Mouse (Mus musculus) heart, embryonic 15.5 days (tissue): ENCODE measurements around the gene Mmp14. TPM values are rescaled to one million over a fixed set of nuclear protein-coding genes. Genes with fewer than 3 reads are reported as not detected.

Experiments
- ATAC-seq: fragments of 200-750 bp; cut with Nextera tagmentation; replicated peaks from 2 replicates; pipeline ENCODE4 v1.8.0; 2017; ENCODE audit warnings: low read depth, moderate TSS enrichment; ENCODE audit not compliant: insufficient number of reproducible peaks, insufficient read depth, low FRiP score
- H3K27ac ChIP-seq: fragments of 300-500 bp; sonication (generic); 2 replicates; pipeline ENCODE4 v1.5.1; 2015; ENCODE audit warnings: mild to moderate bottlenecking, inconsistent platforms
- H3K27me3 ChIP-seq: fragments of 300-500 bp; sonication (generic); 2 replicates; pipeline ENCODE4 v1.6.1; 2015; ENCODE audit warnings: inconsistent platforms
- H3K36me3 ChIP-seq: fragments of 300-500 bp; sonication (generic); 2 replicates; pipeline ENCODE4 v1.6.1; 2015; ENCODE audit warnings: mild to moderate bottlenecking, inconsistent platforms
- H3K4me1 ChIP-seq: fragments of 300-500 bp; sonication (generic); replicated peaks from 2 replicates; pipeline ENCODE4 v1.6.1; 2015; ENCODE audit warnings: inconsistent platforms
- H3K4me2 ChIP-seq: fragments of 300-500 bp; sonication (generic); 2 replicates; pipeline ENCODE4 v1.6.1; 2015; ENCODE audit warnings: inconsistent platforms, mild to moderate bottlenecking, moderate library complexity
- H3K4me3 ChIP-seq: fragments of 300-500 bp; sonication (generic); 2 replicates; pipeline ENCODE4 v1.5.1; 2015; ENCODE audit warnings: mild to moderate bottlenecking, inconsistent platforms
- H3K9ac ChIP-seq: fragments of 300-500 bp; sonication (generic); 2 replicates; pipeline ENCODE4 v1.6.1; 2015; ENCODE audit warnings: mild to moderate bottlenecking, inconsistent platforms
- H3K9me3 ChIP-seq: fragments of 300-500 bp; sonication (generic); replicated peaks from 2 replicates; pipeline ENCODE4 v1.6.1; 2016; ENCODE audit warnings: inconsistent platforms
- WGBS: fragments of 180-500 bp; shearing (Covaris S2); methylation state at CpG from one replicate; pipeline ENCODE4 v1.1.7; 2015; ENCODE audit warnings: mixed read lengths; 5-methylcytosine and 5-hydroxymethylcytosine counted together
- polyA plus RNA-seq: library from polyadenylated mRNA; unstranded; fragments of >200 nt; fragmentation: Nextera tagmentation; extraction: Ambion mirVana; gene quantifications from 2 replicates; pipeline ENCODE4 v1.2.1, GENCODE M21; 2015

Gene Mmp14
- polyA plus RNA-seq, 1 experiment from 2014 or later, result 91.2 TPM

DNA sequence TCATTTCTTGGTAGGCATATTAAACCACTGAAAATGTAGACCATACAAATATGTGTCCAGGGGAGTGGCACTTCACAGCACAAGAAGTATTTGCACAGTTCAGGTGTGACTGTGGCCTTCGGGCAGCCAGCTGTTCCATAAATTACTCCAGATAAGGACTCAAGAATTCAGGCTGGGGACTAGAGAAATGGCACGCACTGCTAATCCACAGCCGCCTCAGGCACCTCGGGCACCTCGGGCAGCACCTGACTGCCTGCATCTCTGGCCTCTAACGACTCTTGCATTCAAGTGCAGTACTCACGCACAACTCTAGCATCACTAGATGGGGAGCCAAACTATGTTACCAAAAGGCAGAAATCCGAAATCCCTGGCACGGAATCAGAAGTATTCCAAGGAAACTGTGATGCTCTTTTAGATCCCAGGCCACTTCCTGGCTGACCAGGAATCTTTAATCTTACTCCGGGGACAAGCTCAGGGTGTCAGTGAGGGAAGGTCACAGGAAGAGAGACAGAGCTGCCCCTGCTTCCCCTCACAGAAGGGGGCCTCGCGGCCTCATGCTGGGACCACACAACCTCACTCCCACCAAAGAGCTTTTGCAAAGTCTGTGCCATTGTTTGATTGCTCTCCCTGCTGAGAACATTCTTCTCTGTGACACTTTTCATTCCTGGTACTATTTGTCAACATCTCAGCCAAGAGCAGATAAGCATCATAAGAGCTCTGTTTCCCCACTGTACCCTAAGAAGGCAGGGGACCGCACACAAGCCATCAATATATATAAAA lies 16.0 kb upstream of the Mmp14 start:
- WGBS, result 28% methylated on average over 13 of the region's 13 CpGs
- no peaks in the 10 kb centered on the region for H3K27me3 ChIP-seq
- H3K9me3 ChIP-seq, result no peaks in the 10 kb centered on the region
- no peak overlapping the region for H3K9ac ChIP-seq
- H3K4me1 ChIP-seq, result peaks cover 38% of the 10 kb centered on the region
- ATAC-seq, result no peak
- no peak overlapping the region for H3K4me2 ChIP-seq
- H3K36me3 ChIP-seq, result no peaks in the 10 kb centered on the region
- H3K27ac ChIP-seq, result 0 out of 2 replicates have a peak overlapping the region, but pooled peaks have one; percentile 32
- no peak overlapping the region for H3K4me3 ChIP-seq

DNA sequence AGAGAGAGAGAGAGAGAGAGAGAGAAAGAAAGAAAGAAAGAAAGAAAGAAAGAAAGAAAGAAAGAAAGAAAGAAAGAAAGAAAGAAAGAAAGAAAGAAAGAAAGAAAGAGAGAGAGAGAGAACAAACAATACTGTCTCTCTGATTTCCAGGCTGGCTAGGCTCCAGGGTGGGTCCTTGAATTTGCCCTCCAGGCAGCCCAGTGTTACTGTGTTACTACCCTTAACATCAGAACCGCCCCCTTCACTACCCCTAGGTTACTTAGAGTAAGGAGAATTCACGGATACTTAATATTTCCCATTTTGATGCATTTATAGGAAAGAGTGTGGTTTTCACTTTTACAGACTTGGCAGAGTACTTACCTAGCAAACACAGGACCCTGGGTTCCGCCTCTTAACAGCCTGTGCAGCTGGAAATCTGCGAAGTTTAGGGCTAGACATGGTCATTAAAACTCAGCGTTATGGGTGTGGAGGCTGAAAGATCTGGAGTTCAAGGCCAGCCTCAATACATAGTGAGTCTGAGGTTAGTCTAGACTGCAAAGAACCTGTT lies 15.1 kb upstream of the Mmp14 start:
- Histone ChIP-seq H3K27ac (no peak overlapping the region), H3K9me3 (no peaks in the 10 kb centered on the region), H3K4me1 (peaks cover 37% of the 10 kb centered on the region), H3K36me3 (no peaks in the 10 kb centered on the region), H3K9ac (no peak overlapping the region), H3K4me3 (no peak overlapping the region), H3K4me2 (no peak overlapping the region), H3K27me3 (no peaks in the 10 kb centered on the region)
- ATAC-seq, result no peak
- 68% methylated on average over 5 of the region's 5 CpGs for WGBS

DNA sequence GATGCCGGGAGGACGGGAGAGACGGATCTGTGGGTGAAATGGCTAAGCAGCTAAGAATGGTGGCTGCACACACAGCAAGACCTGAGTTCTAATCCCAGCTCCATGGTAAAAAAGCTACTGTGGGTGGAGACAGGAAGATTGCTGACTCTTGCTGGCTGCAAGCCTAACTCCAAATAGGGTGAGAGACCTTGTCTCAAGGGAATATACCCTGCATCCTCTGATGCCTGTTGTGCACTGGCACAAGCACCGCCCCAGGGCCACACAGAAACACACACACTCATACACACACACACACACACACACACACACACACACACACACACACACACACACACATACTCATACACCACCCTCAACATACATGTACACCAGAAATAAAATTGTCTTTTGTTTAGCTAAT lies 14.6 kb upstream of the Mmp14 start:
- no peak overlapping the region; the same call in 1 of the 2 replicates for H3K4me3 ChIP-seq
- WGBS, result 79% methylated on average over 4 of the region's 4 CpGs
- no peak overlapping the region for H3K27ac ChIP-seq
- no peak overlapping the region for H3K9ac ChIP-seq
- no peaks in the 10 kb centered on the region for H3K9me3 ChIP-seq
- H3K4me1 ChIP-seq, result peaks cover 37% of the 10 kb centered on the region
- H3K4me2 ChIP-seq, result no peak overlapping the region
- ATAC-seq, result no peak
- no peaks in the 10 kb centered on the region for H3K27me3 ChIP-seq
- H3K36me3 ChIP-seq, result no peaks in the 10 kb centered on the region

DNA sequence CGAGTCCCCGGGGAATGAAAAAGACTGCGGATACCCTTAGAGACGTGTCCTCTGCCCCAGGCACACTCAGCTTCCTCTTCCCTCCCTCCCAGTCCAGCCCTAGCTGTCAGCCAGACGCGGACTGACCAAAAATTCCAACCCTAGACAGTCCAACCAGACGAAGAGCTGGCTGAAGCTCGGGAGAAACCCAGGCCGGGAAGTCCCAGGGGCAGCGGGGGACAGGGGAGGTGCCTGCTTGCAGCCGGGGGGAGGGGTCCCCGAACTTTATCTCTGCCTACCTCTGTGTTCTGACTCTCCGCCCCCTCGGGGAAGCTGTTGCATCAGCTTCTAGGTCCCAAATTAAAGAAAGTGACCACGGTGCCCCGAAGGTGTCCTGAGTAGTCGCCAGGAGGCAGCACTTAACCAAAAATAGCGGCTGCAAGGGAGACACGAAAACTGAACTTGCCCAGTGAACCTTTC lies 13.8 kb upstream of the Mmp14 start, which contains the start of gene Slc7a7:
Gene Slc7a7 (minus strand): TSS at position 158 of the 459 bp plus-strand sequence.
- no peak within 1 kb of the TSS for H3K9ac ChIP-seq
- peaks cover 37% of the 10 kb centered on the region for H3K4me1 ChIP-seq
- H3K27me3 ChIP-seq, result no peaks in the 10 kb centered on the region
- peak within 1 kb of the TSS; percentile 29 for H3K4me3 ChIP-seq
- peak within 1 kb of the TSS; percentile 55 for H3K4me2 ChIP-seq
- WGBS, result 5% methylated on average over 19 of the region's 19 CpGs
- H3K27ac ChIP-seq, result peak within 1 kb of the TSS; percentile 3; the same call in 1 of the 2 replicates
- peak; percentile 54; the same call in 1 of the 2 replicates for ATAC-seq
- no peaks in the 10 kb centered on the region for H3K36me3 ChIP-seq
- no peaks in the 10 kb centered on the region for H3K9me3 ChIP-seq

DNA sequence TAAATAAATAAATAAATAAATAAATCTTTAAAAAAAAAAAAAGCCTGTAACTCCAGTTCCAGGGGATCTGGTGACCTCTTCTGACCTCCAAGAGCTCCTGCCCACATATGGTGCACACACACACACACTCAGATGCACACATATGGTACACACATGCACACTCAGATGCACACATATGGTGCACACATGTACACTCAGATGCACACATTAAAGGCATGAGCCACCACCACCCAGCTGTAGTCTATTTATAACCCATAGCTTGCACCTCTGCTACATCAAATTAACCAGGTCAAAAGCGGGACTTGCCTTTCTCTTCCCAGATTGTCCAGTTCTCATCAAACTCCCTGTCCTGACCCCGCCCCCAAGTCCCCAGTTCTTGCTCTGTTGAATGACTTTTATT lies 10.4 kb upstream of the Mmp14 start:
- Histone ChIP-seq H3K9ac (no peak overlapping the region), H3K4me3 (no peak overlapping the region), H3K4me2 (no peak overlapping the region), H3K27me3 (no peaks in the 10 kb centered on the region), H3K9me3 (no peaks in the 10 kb centered on the region), H3K27ac (no peak overlapping the region), H3K36me3 (no peaks in the 10 kb centered on the region), H3K4me1 (peaks cover 17% of the 10 kb centered on the region)
- WGBS, result 76% methylated on average over 2 of the region's 2 CpGs
- ATAC-seq, result no peak

DNA sequence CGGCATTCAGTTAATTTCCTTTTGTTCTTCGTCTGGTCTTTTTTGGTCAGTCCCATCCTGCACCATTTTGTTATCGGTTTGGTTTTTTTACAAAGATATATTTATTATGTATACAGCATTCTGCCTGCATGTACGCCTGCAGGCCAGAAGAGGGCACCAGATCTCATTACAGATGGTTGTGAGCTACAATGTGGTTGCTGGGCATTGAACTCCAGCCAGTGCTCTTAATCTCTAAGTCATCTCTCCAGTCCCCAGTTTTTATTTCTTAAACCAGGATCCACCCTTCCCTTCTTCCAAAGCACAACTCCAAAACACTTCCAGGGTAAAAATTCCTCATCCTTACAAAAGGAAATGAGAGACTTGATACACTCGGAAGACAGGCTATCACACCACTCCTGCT lies 8.0 kb upstream of the Mmp14 start:
- Histone ChIP-seq H3K27me3 (no peaks in the 10 kb centered on the region), H3K4me3 (no peak overlapping the region), H3K9ac (no peak overlapping the region), H3K36me3 (no peaks in the 10 kb centered on the region), H3K27ac (no peak overlapping the region), H3K4me2 (no peak overlapping the region), H3K9me3 (no peaks in the 10 kb centered on the region), H3K4me1 (peaks cover 22% of the 10 kb centered on the region)
- 64% methylated on average over 5 of the region's 5 CpGs for WGBS
- no peak for ATAC-seq

DNA sequence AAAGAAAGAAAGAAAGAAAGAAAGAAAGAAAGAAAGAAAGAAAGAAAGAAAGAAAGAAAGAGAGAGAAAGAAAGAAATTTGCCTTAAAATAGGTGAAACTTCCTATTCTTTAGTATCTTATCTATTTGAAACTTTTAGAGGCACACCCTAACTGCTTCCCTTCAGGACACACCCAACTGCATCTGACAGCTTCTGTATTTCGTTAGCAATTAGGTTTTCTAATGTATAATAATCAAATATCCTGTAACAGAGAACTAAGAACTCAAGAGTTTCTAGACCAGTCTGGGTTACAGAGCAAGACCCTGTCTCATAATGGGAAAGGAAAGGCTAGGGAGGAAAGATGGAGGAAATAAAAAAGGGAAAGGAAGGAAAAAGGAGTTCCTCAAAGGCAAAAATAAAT lies 6.8 kb upstream of the Mmp14 start:
- 73% methylated on average over 1 of the region's 1 CpGs for WGBS
- Histone ChIP-seq H3K9ac (no peak overlapping the region), H3K36me3 (0 out of 2 replicates have a peak, but pooled peaks cover 4% of the 10 kb centered on the region), H3K27me3 (no peaks in the 10 kb centered on the region), H3K4me2 (no peak overlapping the region), H3K9me3 (no peaks in the 10 kb centered on the region), H3K27ac (no peak overlapping the region), H3K4me1 (peaks cover 32% of the 10 kb centered on the region), H3K4me3 (no peak overlapping the region)
- ATAC-seq, result no peak

DNA sequence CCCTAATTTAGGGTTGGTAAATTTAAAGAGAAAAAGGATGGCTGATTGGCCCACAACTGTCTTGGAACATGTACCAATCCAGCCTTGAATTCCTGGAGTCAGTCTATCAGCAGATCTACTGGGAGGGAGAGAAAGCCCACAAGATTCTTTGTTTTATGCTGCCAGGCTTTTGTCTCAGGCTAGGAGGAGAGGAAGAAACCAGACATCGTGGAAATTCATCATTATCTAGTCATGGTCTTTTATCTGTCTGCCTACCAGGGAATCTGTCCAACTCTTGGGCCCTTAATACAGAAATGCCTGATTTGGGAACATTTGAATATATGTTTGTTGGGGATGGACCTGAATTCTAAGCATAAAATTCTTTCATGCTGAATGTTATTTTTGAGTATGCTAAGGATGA lies 5.9 kb upstream of the Mmp14 start:
- H3K27me3 ChIP-seq, result no peaks in the 10 kb centered on the region
- WGBS, result 46% methylated on average over 1 of the region's 1 CpGs
- no peaks in the 10 kb centered on the region for H3K9me3 ChIP-seq
- H3K4me1 ChIP-seq, result peaks cover 41% of the 10 kb centered on the region
- H3K4me3 ChIP-seq, result no peak overlapping the region
- no peak overlapping the region for H3K9ac ChIP-seq
- 0 out of 2 replicates have a peak, but pooled peaks cover 4% of the 10 kb centered on the region for H3K36me3 ChIP-seq
- no peak for ATAC-seq
- 0 out of 2 replicates have a peak overlapping the region, but pooled peaks have one; percentile 73 for H3K4me2 ChIP-seq
- no peak overlapping the region for H3K27ac ChIP-seq

DNA sequence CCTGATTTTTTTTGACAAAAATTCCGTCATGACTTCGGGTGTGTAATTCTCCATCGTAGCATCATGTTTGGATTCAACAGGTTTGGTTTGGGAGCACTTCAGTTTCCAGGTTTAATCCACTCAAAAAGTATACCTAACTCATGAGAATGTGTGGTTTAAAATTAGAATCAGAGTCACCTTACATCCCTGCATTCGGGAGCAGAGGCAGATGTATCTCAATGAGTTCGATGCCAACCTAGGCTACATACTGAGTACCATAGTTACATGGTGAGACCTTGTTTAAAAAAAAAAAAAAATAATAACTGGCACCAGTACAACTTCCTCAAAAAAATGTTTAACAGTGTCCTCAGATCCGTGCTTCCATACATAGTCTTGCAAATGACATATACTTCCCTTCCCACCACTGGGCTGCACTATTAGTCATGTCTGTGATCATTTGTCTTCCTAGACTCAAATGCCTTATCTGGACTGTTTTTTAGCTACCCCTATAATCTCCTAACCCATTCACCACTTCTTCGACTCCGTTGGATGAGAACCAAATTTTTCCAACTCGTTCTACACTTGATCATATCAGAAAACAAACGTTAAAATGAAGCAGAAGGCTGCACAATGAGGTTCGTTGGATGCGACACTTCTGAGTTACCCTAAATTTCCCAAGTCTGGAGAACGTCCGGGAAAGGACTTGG lies 5.3 kb upstream of the Mmp14 start:
- 32% methylated on average over 14 of the region's 14 CpGs for WGBS
- H3K27ac ChIP-seq, result peak overlapping the region; percentile 88

DNA sequence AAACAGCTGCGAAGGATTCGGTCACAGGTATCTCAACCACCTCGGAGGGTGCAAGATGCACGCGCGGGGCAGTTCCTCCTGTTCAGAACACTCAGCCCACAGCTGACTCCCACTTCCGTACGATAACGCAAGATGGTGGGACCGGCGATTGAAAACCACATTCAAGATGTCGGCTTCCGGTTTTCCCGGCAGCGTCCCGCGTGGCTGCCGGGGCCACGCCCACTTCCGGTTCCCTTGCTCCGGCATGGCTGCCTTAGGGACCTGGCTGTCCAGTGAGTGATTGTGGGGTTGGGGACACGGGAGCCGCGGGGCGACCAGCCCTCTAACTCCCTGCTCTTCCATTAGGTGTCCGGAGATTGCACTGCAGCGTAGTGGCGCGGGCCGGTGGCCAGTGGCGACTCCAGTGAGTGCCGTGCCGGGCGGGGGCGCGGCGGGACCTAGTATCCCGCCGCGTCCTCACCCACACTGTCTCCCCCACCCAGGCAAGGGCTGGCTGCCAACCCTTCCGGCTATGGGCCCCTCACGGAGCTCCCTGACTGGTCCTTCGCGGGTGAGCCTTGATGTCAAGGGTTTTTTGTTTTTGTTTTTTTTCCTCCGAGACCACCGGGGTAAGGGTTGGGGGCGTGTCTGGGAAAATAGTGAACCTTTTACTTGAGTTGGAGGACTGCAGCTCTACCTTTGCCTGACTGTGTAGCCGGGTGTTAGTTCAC lies 4.6 kb upstream of the Mmp14 start, which contains the start of gene Mrpl52:
Gene Mrpl52 (plus strand): TSS at position 221 of the 710 bp plus-strand sequence.
- Histone ChIP-seq H3K4me2 (peak within 1 kb of the TSS; percentile 73), H3K27ac (peak within 1 kb of the TSS; percentile 88), H3K36me3 (0 out of 2 replicates have a peak, but pooled peaks cover 4% of the 10 kb centered on the region), H3K27me3 (no peaks in the 10 kb centered on the region), H3K9me3 (no peaks in the 10 kb centered on the region), H3K4me3 (peak within 1 kb of the TSS; percentile 92), H3K4me1 (peaks cover 47% of the 10 kb centered on the region), H3K9ac (peak within 1 kb of the TSS; percentile 87)
- under 1% methylated on average over 48 of the region's 48 CpGs for WGBS
- peak; percentile 56 for ATAC-seq

More for the DNA sequence above, 5.3 kb upstream of the Mmp14 start:
- peaks cover 46% of the 10 kb centered on the region for H3K4me1 ChIP-seq
- H3K27me3 ChIP-seq, result no peaks in the 10 kb centered on the region
- peak overlapping the region; percentile 92 for H3K4me3 ChIP-seq
- H3K9me3 ChIP-seq, result no peaks in the 10 kb centered on the region
- 0 out of 2 replicates have a peak, but pooled peaks have one; percentile 23 for ATAC-seq
- peak overlapping the region; percentile 87 for H3K9ac ChIP-seq
- 0 out of 2 replicates have a peak, but pooled peaks cover 4% of the 10 kb centered on the region for H3K36me3 ChIP-seq
- H3K4me2 ChIP-seq, result peak overlapping the region; percentile 73
